Mouse (Mus musculus) urinary bladder, postnatal 14 days (tissue): Measurements from ENCODE around the gene Rnf207.
A peak's percentile ranks its signal among the peaks of the same experiment; 100 is the strongest.

Experiments used
- DNase-seq: peaks from one replicate; pipeline ENCODE4 v3.0.0; 2021; ENCODE audit warnings: low spot score

Gene Rnf207

GRCm38 (mm10) chr4:152328691-152329090 is 9.9 kb upstream of the Rnf207 start:
- DNase-seq: peak; percentile 49

- no peak for DNase-seq
These were observed 7.8 kb upstream of the Rnf207 start for GRCm38 (mm10) chr4:152326543-152326942.

- DNase-seq: peak; percentile 93
These were observed 7.0 kb upstream of the Rnf207 start, which contains the start of gene Rpl22 for GRCm38 (mm10) chr4:152325574-152326411. Gene Rpl22, plus strand, starts transcription at chr4:152325742.

- no peak for DNase-seq
These were observed 6.1 kb upstream of the Rnf207 start for GRCm38 (mm10) chr4:152324641-152325562.

GRCm38 (mm10) chr4:152321464-152321863 is 2.7 kb upstream of the Rnf207 start:
- DNase-seq: no peak

- no peak for DNase-seq
These were observed 1.2 kb downstream of the Rnf207 start for GRCm38 (mm10) chr4:152317631-152318033.

GRCm38 (mm10) chr4:152315498-152316213 is 3.1 kb downstream of the Rnf207 start:
- no peak for DNase-seq

GRCm38 (mm10) chr4:152313934-152314333 is 4.9 kb downstream of the Rnf207 start:
- DNase-seq: no peak

GRCm38 (mm10) chr4:152313211-152313632 is 5.6 kb downstream of the Rnf207 start:
- no peak for DNase-seq

GRCm38 (mm10) chr4:152312186-152312585 is 6.6 kb downstream of the Rnf207 start:
- DNase-seq: no peak

GRCm38 (mm10) chr4:152307542-152307941 is 11.3 kb downstream of the Rnf207 start:
- DNase-seq: no peak

- DNase-seq: no peak
These were observed 12.8 kb downstream of the Rnf207 start for GRCm38 (mm10) chr4:152305991-152306390.

GRCm38 (mm10) chr4:152304685-152305084 is 14.1 kb downstream of the Rnf207 start:
- no peak for DNase-seq

GRCm38 (mm10) chr4:152303172-152303571 is 15.6 kb downstream of the Rnf207 start:
- DNase-seq: no peak

GRCm38 (mm10) chr4:152302012-152302411 is 16.8 kb downstream of the Rnf207 start:
- DNase-seq: no peak

GRCm38 (mm10) chr4:152300375-152300774 is 18.4 kb downstream of the Rnf207 start:
- no peak for DNase-seq

- DNase-seq: no peak
These were observed 20.0 kb downstream of the Rnf207 start for GRCm38 (mm10) chr4:152298836-152299235.

- peak; percentile 100 for DNase-seq
These were observed 21.6 kb downstream of the Rnf207 start, which contains the start of gene Icmt for GRCm38 (mm10) chr4:152296874-152297861. Gene Icmt, plus strand, starts transcription at chr4:152297227.

GRCm38 (mm10) chr4:152296371-152296770 is 22.4 kb downstream of the Rnf207 start:
- DNase-seq: no peak

- DNase-seq: no peak
These were observed 22.9 kb downstream of the Rnf207 start for GRCm38 (mm10) chr4:152295916-152296315.
